Mouse (Mus musculus) common myeloid progenitor, adult 5-6 weeks (primary cell): Measurements from ENCODE around the gene Acss3. TPM values are rescaled to one million over a fixed set of nuclear protein-coding genes. Genes with fewer than 3 reads are reported as not detected.

Source experiments
- total RNA-seq: library from RNA; stranded (forward); fragments of 200-1000, 187-1606 nt; gene quantifications from 2 replicates; pipeline ENCODE4 v1.2.3, GENCODE M21; 2017

Gene Acss3
- total RNA-seq, 1 experiment from 2014 or later: not detected

Other genes starting within 250 kb of the Acss3 start
- not detected in 2 replicates for gene Lin7a, start 148.0 kb upstream of the Acss3 start, total RNA-seq